Comparison of ENCODE assay signal across 9 mouse cellular contexts in the genomic region with DNA sequence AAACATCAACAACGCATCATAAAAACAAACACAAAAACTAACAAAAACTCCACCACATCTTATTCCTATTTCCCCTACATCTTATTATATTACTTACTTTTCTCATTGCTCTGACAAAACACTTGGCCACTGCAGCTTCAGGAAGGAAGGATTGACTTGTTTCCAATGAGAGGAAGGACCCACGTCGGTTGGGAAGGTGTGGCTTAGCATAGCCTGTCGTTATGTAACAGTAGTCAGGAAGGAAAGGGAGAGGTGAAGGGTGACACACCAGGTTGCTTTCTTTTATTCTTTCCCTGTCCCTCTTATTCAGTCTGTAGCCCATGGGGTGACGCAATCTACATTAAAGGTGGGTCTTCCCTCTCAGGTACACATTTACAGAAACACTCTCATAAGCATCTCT.
"Had no signal": no experiment of that assay in that cellular context is flagged by ENCODE, and none has a peak within 500 bp of the region (broad histone marks: within the 10 kb centered on the region; RNA-seq: fewer than 3 reads in every experiment).

No protein-coding gene starts in this region.

- DNase-seq: kidney, adult 18-20 months; kidney, postnatal 25 days; layer of hippocampus, adult 9-11 months; liver; lung, adult 18-20 months; lung, postnatal 4 days; midbrain, embryonic 14.5 days; thymus, adult 18-20 months; thymus, postnatal 36 days had no signal
